Mouse (Mus musculus) midbrain, embryonic 15.5 days (tissue): Measurements from ENCODE around the gene Gps2. TPM values are rescaled to one million over a fixed set of nuclear protein-coding genes. Genes with fewer than 3 reads are reported as not detected.
A peak's percentile ranks its signal among the peaks of the same experiment; 100 is the strongest.

Source experiments
- ATAC-seq: fragments of 200-750 bp; cut with Nextera tagmentation; replicated peaks from 2 replicates; pipeline ENCODE4 v1.8.0; 2017; ENCODE audit warnings: moderate TSS enrichment
- H3K27ac ChIP-seq: fragments of 300-500 bp; sonication (generic); 2 replicates; pipeline ENCODE4 v1.5.1; 2015; ENCODE audit warnings: mild to moderate bottlenecking, inconsistent platforms
- H3K27me3 ChIP-seq: fragments of 300-500 bp; sonication (generic); replicated peaks from 2 replicates; pipeline ENCODE4 v1.6.1; 2015; ENCODE audit warnings: inconsistent platforms
- H3K36me3 ChIP-seq: fragments of 300-500 bp; sonication (generic); replicated peaks from 2 replicates; pipeline ENCODE4 v1.6.1; 2015; ENCODE audit warnings: inconsistent platforms
- H3K4me1 ChIP-seq: fragments of 300-500 bp; sonication (generic); 2 replicates; pipeline ENCODE4 v1.6.1; 2015; ENCODE audit warnings: inconsistent platforms
- H3K4me2 ChIP-seq: fragments of 300-500 bp; sonication (generic); 2 replicates; pipeline ENCODE4 v1.6.1; 2015; ENCODE audit warnings: inconsistent platforms, mild to moderate bottlenecking, moderate library complexity
- H3K4me3 ChIP-seq: fragments of 300-500 bp; sonication (generic); 2 replicates; pipeline ENCODE4 v1.5.1; 2015; ENCODE audit warnings: mild to moderate bottlenecking, inconsistent platforms
- H3K9ac ChIP-seq: fragments of 300-500 bp; sonication (generic); 2 replicates; pipeline ENCODE4 v1.6.1; 2015; ENCODE audit warnings: mild to moderate bottlenecking, inconsistent platforms
- H3K9me3 ChIP-seq: fragments of 300-500 bp; sonication (generic); 2 replicates; pipeline ENCODE4 v1.6.1; 2016; ENCODE audit warnings: inconsistent platforms
- WGBS: fragments of 180-500 bp; shearing (Covaris S2); methylation state at CpG from one replicate; pipeline ENCODE4 v1.1.7; 2015; ENCODE audit warnings: mixed read lengths; 5-methylcytosine and 5-hydroxymethylcytosine counted together
- polyA plus RNA-seq: library from polyadenylated mRNA; unstranded; fragments of >200 nt; fragmentation: Nextera tagmentation; extraction: Ambion mirVana; gene quantifications from 2 replicates; pipeline ENCODE4 v1.2.1, GENCODE M21; 2015

Gps2 gene
- polyA plus RNA-seq = 77.6 and 86.6 TPM in 2 replicates

DNA sequence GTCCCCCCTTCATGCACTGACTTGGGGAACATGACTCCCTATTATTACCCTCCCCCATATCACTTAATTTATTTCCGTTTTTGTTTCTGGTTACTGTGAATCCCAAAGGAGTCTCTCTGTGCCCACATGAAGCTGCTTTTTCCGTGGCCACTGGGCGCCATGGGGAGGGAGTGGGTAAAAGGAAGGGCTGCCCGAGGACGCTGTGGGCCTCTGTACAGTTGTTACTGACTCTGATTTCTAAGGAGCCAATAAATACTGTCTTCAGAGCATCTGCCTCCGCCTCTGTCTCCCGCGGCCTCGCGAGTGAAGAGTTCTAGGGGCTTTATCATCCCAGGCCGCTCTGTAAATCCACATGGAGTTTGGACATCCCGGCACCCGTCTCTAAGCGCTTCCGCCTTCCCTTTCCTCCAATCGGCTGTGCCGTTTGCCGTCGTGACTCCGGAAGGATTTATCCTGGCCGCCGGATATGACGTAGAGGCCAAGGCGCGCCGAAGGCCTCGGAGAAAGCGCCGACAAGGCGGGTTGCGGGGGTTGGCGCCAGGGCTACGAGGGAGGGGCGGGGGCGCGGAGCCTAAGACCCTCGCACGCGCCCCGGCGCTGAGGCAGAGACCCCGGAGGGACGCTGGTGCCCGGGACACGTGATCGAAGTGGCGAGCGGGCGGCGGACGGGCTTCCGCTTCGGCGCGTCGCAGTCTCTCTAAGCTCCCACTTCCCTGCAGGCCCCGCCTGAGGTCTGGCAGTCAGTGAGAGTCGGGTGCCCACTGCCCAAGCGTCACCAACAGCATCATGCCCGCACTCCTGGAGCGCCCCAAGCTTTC, at the start of gene Gps2:
Gene Gps2 (plus strand): TSS at position 335 of the 818 bp plus-strand sequence.
- no peaks in the 10 kb centered on the region for H3K9me3 ChIP-seq
- peak within 1 kb of the TSS; percentile 99 for H3K4me2 ChIP-seq
- WGBS = 2% methylated on average over 54 of the region's 61 CpGs
- no peaks in the 10 kb centered on the region for H3K27me3 ChIP-seq
- ATAC-seq = peak; percentile 91
- peak within 1 kb of the TSS; percentile 89 for H3K9ac ChIP-seq
- peak within 1 kb of the TSS; percentile 89 for H3K4me3 ChIP-seq
- peak within 1 kb of the TSS; percentile 92 for H3K27ac ChIP-seq
- H3K36me3 ChIP-seq = peaks cover 74% of the 10 kb centered on the region
- H3K4me1 ChIP-seq = peaks cover 31% of the 10 kb centered on the region

DNA sequence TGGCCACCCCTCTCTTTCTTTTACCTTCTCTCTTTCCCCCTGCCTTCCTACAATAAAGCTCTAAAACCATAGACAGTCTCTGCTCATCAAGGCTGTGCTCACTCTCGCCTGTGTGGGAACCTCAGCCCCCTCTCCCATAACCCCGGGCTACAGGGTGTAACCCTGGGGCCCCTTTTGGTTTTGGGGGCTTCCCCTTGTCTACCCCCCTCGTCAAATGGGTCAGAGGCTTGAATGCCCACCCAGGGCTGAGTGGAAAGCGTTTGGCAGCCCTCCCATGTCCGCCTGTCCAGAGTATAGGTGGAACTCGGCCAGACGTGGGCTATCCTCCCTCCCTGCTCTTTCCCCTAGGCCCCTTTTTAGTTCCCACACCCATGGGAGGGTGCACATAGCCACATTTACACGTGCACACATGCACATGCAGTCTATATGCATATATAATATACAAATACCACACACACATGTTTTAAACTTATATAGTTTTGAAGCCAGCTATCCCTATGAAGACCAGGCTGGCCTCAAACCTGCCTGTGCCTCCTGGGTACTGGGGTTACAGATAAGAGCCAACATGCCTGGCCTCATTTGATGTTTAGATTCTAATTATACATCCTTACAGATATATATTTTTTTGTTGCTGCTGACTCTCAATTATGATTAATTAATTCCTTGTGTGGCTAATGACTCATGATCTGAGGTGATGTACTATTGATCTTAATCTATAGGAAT, 49.4 kb upstream of the Gps2 start:
- no peak for ATAC-seq
- 53% methylated on average over 8 of the region's 8 CpGs for WGBS

DNA sequence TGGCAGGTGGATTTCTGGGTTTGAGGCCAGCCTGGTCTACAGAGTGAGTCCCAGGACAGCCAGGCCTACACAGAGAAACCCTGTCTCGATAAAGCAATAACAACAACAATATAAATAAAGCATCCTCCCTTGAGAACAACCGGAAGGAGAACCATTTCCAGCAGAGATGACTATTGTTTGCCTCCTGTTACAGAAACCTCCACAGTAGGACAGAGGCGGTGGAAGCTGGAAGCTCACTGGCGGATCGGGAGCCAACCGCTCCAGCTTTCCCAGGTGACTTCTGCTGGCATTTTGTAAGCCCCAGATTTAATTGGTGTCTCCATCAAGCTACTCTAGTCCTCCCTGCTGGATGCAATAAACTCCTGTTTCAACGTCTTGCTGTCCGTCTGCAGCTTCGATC, 48.1 kb upstream of the Gps2 start:
- Histone ChIP-seq H3K4me3 (no peak overlapping the region), H3K36me3 (no peaks in the 10 kb centered on the region), H3K9ac (no peak overlapping the region), H3K9me3 (no peaks in the 10 kb centered on the region), H3K27ac (no peak overlapping the region), H3K4me2 (no peak overlapping the region), H3K27me3 (no peaks in the 10 kb centered on the region), H3K4me1 (no peaks in the 10 kb centered on the region)
- whole genome bisulfite sequencing = 76% methylated on average over 9 of the region's 9 CpGs
- ATAC-seq = no peak

More for the DNA sequence above, 49.4 kb upstream of the Gps2 start:
- Histone ChIP-seq H3K27ac (no peak overlapping the region), H3K27me3 (peaks cover 2% of the 10 kb centered on the region; the same call in 1 of the 2 replicates), H3K9ac (no peak overlapping the region), H3K4me2 (no peak overlapping the region), H3K9me3 (no peaks in the 10 kb centered on the region), H3K4me3 (no peak overlapping the region), H3K36me3 (no peaks in the 10 kb centered on the region), H3K4me1 (no peaks in the 10 kb centered on the region)

DNA sequence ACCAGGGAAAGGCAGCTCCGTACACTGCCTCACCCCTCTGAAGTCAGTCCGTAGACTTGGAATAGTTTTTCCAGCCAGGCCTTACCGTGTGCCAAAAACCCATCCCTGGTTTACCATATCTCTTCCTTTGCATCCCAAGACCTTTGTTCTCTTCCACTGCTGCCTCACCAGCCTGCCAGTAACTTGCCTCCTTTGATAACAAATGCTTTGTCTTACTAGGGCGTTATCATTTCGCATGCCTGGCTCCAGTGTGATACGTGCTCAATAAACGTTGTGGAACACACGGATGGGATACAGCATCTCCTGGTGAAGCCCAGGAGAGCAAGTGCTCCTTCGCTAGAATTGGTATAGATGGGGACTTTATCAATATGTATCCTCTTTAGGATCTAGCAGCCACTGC, 46.4 kb upstream of the Gps2 start:
- Histone ChIP-seq H3K4me1 (no peaks in the 10 kb centered on the region), H3K27ac (no peak overlapping the region), H3K4me2 (no peak overlapping the region), H3K36me3 (no peaks in the 10 kb centered on the region), H3K9me3 (no peaks in the 10 kb centered on the region), H3K9ac (no peak overlapping the region), H3K27me3 (no peaks in the 10 kb centered on the region), H3K4me3 (no peak overlapping the region)
- ATAC-seq = no peak
- WGBS = 74% methylated on average over 9 of the region's 9 CpGs

DNA sequence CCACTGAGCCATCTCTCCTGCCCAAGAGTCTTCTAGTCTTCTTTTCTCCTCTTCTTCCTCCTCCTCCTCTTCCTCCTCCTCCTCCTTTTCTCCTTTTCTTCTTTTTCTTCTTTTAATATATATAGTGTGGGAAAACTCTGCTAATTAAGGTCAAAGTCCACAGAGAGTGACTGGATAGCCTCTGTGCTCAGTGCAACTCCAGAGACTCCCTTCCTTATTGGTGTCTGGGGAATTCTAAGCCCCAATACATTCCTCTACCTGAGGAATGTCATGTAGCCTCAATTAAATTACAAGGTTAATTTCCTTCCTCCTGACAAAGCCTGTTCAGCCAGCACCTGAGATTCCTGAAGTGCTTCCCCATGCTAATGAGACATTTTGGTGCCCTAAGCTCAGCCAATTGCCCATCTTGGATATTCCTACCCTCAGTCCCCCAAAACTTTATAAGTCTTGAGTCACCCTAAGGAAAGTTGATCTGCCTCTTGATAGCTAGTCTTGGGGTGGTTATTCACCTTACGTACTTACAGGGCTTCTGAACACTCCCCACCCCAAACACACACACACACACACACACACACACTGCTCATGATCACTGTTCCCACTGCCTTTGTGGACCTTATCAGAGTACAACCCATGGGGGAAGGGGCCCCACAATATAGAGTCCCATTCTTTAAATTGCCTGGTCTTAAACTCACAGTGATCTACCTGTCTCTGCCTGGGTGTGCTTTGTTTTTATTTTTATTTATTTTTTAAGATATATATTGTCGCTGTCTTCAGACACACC, 43.2 kb upstream of the Gps2 start:
- H3K9ac ChIP-seq = no peak overlapping the region
- WGBS = 99% methylated on average over 2 of the region's 2 CpGs
- ATAC-seq = no peak
- H3K4me1 ChIP-seq = no peaks in the 10 kb centered on the region
- H3K36me3 ChIP-seq = no peaks in the 10 kb centered on the region
- no peak overlapping the region for H3K4me3 ChIP-seq
- H3K27ac ChIP-seq = no peak overlapping the region
- H3K27me3 ChIP-seq = no peaks in the 10 kb centered on the region
- H3K4me2 ChIP-seq = no peak overlapping the region
- H3K9me3 ChIP-seq = no peaks in the 10 kb centered on the region

DNA sequence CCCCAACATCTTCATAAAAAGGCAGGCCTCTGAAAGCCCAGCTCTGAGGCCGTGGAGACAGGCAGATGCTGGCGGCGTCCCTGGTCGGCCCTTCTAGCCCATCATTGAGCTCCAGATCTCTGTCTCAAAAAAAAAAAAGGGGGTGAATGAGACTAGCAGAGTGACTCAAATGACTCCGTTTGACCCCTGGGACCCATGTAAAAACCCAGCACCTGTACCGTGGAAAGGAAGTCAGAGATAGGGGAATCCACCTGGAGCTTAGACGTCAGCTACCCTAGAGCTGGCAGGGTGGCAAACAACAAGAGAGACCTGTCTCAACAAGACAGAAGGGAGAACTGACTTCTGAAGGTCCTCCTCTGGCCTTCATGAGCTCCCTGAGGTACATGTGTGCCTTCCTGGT, 41.9 kb upstream of the Gps2 start:
- Histone ChIP-seq H3K4me3 (no peak overlapping the region), H3K27ac (no peak overlapping the region), H3K9ac (no peak overlapping the region), H3K4me2 (no peak overlapping the region), H3K36me3 (no peaks in the 10 kb centered on the region), H3K4me1 (no peaks in the 10 kb centered on the region), H3K9me3 (no peaks in the 10 kb centered on the region), H3K27me3 (no peaks in the 10 kb centered on the region)
- WGBS = 90% methylated on average over 7 of the region's 7 CpGs
- no peak for ATAC-seq

DNA sequence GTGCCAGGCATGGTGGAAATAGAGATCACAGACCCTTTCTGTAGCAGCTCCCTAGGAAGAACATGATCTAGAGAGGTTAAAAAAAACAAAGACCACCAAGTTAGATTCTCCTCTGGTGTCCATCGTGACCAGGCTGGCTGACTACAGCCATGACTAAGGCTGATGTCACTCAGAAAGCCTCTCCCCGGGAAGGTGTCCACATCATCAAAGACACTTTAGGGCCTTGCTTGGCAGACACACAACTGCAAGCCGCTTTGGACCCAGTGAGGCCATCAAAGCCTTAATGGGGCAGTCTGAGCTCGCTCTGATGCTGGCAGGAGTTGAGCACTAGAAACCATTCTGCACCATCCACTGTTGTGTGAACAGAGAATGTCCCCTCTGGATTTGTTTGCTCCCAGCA, 41.2 kb upstream of the Gps2 start:
- H3K27me3 ChIP-seq = no peaks in the 10 kb centered on the region
- WGBS = 80% methylated on average over 4 of the region's 4 CpGs
- no peak for ATAC-seq

DNA sequence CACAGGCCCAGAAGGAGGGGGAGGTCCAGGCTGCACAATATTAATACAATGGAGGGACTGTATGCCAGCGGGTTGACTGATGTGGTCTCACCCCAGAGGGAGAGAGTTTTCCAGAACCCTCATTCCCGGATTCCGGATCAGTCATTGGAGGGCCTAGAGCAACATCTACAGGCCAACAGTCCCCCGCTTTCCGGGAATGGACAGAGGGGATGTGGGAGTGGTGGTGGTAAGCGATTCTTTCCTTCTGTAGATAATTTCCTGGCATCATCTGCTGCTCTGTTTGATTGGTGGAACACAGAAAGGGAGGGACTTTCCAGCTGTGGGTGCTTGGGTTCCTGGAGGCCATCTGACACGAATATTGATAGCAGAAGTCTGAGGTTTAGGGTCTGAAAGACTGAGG, 37.5 kb upstream of the Gps2 start:
- 77% methylated on average over 7 of the region's 7 CpGs for WGBS
- H3K36me3 ChIP-seq = no peaks in the 10 kb centered on the region
- peaks cover 23% of the 10 kb centered on the region for H3K4me1 ChIP-seq
- no peaks in the 10 kb centered on the region for H3K9me3 ChIP-seq
- ATAC-seq = no peak
- H3K4me2 ChIP-seq = no peak overlapping the region
- H3K27ac ChIP-seq = no peak overlapping the region
- peaks cover 6% of the 10 kb centered on the region for H3K27me3 ChIP-seq
- H3K9ac ChIP-seq = no peak overlapping the region
- H3K4me3 ChIP-seq = no peak overlapping the region

More for the DNA sequence above, 41.2 kb upstream of the Gps2 start:
- no peak overlapping the region for H3K9ac ChIP-seq
- H3K36me3 ChIP-seq = no peaks in the 10 kb centered on the region
- peaks cover 5% of the 10 kb centered on the region; the same call in 1 of the 2 replicates for H3K4me1 ChIP-seq
- H3K4me2 ChIP-seq = no peak overlapping the region
- no peaks in the 10 kb centered on the region for H3K9me3 ChIP-seq
- H3K4me3 ChIP-seq = no peak overlapping the region
- H3K27ac ChIP-seq = no peak overlapping the region

DNA sequence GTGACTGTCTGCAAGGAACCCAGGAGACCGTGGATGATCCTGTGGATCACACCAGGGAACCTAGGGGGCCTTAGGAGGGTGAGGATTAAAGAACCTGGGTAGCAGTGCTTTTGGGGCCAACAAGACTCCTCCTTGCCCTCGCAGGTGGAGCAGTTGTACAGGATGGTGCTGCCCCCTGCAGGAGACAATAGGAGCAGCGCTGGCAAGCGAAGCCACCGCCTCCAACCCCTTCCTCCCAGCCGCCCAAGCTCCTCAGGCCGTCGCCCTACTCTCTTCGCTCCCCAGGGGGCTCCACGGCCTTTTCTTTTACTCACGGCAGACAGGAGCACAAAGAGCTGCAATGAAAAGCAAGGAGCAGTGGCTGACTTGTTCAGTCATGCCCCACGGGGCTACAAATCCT, 36.8 kb upstream of the Gps2 start:
- no peak overlapping the region for H3K9ac ChIP-seq

DNA sequence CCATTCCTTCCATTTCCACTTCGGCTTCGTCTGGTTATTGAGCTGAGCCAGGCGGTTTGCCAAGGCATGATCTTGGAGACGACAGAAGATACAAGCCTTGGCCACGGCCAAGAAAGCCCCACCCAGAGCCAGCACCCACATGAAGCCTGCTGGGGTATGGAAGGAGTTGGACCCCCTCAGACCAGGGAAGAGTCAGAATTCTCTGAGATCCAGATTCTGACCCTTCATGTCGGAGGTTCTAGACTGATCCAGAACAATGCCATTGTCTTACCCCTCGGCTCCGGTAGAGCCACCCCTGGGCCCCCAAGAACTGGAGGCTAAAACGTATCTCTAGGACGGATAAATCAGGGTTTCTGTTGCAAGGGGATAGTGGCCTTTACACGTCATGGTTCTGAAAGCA, 35.8 kb upstream of the Gps2 start, which contains the start of gene Tmem95:
Gene Tmem95 (minus strand): TSS at position 141 of the 400 bp plus-strand sequence.
- 85% methylated on average over 11 of the region's 11 CpGs for WGBS
- Histone ChIP-seq H3K27me3 (peaks cover 17% of the 10 kb centered on the region), H3K4me3 (no peak within 1 kb of the TSS), H3K27ac (no peak within 1 kb of the TSS), H3K36me3 (no peaks in the 10 kb centered on the region), H3K4me2 (peak within 1 kb of the TSS; percentile 31), H3K9me3 (no peaks in the 10 kb centered on the region), H3K4me1 (peaks cover 28% of the 10 kb centered on the region), H3K9ac (no peak within 1 kb of the TSS)
- ATAC-seq = no peak

More for the DNA sequence above, 36.8 kb upstream of the Gps2 start:
- WGBS = 2% methylated on average over 12 of the region's 12 CpGs
- Histone ChIP-seq H3K36me3 (no peaks in the 10 kb centered on the region), H3K4me2 (peak overlapping the region; percentile 31), H3K4me1 (peaks cover 28% of the 10 kb centered on the region), H3K4me3 (no peak overlapping the region), H3K27ac (no peak overlapping the region), H3K9me3 (no peaks in the 10 kb centered on the region), H3K27me3 (peaks cover 12% of the 10 kb centered on the region)
- ATAC-seq = no peak

DNA sequence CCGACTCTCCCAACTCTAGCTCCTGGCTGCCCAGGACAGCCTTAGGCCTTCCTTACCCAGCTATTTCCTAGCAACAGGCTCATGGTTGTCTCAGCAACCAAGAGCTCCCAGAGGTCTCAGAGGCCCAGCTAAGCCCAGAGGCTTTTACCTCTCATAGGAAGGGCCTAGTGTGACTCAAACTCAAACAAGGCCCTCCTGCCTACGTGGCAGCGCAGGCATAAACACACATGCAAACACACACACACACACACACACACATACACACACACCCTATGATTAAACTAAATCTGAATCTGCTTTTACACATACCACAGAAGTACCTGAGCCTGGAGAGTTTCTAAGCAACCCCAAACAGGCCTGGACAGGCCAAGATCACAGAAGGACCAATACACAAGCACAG, 35.3 kb upstream of the Gps2 start:
- H3K4me3 ChIP-seq = no peak overlapping the region
- no peak overlapping the region for H3K4me2 ChIP-seq
- H3K9ac ChIP-seq = no peak overlapping the region
- ATAC-seq = no peak
- WGBS = 66% methylated on average over 3 of the region's 3 CpGs
- no peaks in the 10 kb centered on the region for H3K9me3 ChIP-seq
- H3K4me1 ChIP-seq = peaks cover 28% of the 10 kb centered on the region
- no peak overlapping the region for H3K27ac ChIP-seq
- H3K27me3 ChIP-seq = peaks cover 17% of the 10 kb centered on the region
- H3K36me3 ChIP-seq = no peaks in the 10 kb centered on the region

DNA sequence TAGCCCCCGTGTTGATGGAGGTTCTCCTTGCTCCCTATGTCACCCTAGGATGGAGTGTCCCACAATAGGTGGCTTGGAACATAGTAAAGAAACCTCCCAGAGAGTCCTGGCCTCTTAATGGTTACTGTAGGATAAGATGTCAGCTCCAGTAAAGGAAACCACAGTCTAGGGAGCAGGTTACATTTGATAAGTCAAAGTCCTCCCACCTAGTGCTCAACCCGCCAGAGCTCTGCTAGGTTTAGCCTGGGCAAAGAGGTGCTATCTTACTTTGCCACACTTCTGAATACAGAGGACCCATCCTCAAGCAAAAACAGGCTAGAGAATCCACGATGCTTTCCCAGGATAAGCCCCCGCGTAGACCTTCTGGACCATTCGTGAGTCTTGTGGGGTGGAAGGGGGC, 34.7 kb upstream of the Gps2 start:
- Histone ChIP-seq H3K9me3 (no peaks in the 10 kb centered on the region), H3K27ac (no peak overlapping the region), H3K4me3 (no peak overlapping the region), H3K36me3 (no peaks in the 10 kb centered on the region), H3K9ac (no peak overlapping the region), H3K4me1 (peaks cover 28% of the 10 kb centered on the region), H3K27me3 (peaks cover 17% of the 10 kb centered on the region), H3K4me2 (no peak overlapping the region)
- WGBS = 90% methylated on average over 6 of the region's 6 CpGs
- ATAC-seq = no peak
